Mouse (Mus musculus) c-Kit-negative CD71-positive TER-119-positive erythroid progenitor cells, embryonic 14.5 days (primary cell): ENCODE measurements around the gene Tulp3.

Experiments
- DNase-seq: peaks from one replicate; pipeline ENCODE4 v3.0.0-alpha.2; 2013; ENCODE audit warnings: low read depth, low spot score

Gene Tulp3

GRCm38 (mm10) chr6:128296750-128297393 is 58.8 kb downstream of the Tulp3 start:
- DNase-seq, result no peak

DNA sequence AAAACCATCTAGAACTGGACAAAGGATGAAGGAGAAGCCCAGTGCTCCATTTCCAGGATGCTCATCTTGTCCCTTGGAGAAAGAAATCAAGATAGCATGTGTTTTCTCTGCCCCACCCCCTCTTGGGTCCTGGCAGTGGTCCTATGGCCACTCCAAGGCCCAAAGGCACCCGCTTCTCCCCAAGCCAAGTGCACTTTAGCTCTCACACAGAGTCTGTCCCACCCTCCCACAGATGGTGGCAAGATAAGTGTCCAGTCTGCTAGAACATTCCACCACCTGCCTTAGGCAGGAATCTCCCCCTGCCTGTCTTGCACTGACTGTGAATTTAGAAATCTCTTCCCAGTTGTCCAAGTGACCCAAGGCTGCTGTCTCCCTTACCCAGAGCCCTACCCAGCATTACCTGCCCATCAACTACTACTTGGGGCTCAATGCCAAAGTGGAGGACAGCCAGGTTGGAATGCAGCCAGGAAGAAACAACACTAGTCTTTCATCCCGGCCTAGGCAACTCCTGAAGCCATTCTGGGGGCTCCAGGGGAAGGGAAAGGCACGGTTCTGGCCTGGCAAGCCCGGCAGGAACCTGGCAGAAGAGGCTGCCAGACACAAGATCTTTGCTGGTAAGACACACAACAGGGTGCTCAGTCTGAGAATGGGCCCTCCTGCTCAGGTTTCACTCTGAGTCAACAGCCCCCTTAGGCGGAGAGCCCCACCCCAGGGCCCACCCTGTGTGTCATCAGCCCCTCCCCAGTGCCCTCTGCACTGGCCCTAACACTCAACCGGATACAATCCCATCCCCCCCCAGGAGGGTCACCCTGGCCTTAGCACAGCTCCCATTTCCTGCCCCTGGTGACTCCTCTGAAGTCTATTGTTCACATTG is 59.5 kb downstream of the Tulp3 start:
- no peak for DNase-seq

GRCm38 (mm10) chr6:128291284-128291683 is 64.4 kb downstream of the Tulp3 start:
- DNase-seq, result no peak

DNA sequence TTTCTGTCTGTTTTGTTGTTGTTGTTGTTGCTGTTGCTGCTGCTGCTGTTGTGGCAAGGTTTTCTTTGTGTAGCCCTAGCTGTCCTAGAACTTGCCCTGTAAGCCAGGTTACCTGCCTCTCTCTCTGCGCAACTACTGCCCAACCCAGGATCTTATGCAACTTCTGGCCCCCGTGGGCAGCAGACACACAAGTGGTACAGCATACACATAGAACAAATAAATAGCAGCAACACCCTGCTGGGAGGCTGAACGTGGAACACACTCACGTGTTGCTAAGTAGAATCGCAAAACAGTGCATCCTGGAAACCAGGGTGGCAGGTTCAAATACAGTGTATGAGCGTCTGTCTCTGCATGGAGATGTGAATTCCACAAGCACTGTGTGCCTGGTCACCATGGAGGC is 67.0 kb downstream of the Tulp3 start:
- DNase-seq, result no peak

GRCm38 (mm10) chr6:128285792-128286430 is 69.7 kb downstream of the Tulp3 start:
- DNase-seq, result no peak

DNA sequence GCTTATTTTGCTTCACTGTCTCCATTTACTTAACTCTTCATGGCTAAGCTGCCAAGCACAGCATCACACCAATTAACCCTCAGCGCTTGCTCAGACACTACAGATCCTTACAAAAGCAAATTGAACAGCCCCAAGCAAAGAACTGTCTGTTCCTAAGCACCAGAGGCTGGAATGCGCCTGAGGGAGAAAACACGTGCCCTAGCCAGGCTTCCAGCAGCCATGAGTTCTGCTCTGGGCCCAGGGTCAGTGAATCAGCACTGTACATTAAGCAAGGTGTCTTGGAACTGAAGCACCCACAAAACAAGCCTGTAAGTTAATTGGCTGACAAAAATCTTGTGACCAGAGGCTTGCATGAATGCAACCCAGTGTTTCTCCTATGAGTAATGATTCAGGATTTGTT is 73.5 kb downstream of the Tulp3 start:
- no peak for DNase-seq

DNA sequence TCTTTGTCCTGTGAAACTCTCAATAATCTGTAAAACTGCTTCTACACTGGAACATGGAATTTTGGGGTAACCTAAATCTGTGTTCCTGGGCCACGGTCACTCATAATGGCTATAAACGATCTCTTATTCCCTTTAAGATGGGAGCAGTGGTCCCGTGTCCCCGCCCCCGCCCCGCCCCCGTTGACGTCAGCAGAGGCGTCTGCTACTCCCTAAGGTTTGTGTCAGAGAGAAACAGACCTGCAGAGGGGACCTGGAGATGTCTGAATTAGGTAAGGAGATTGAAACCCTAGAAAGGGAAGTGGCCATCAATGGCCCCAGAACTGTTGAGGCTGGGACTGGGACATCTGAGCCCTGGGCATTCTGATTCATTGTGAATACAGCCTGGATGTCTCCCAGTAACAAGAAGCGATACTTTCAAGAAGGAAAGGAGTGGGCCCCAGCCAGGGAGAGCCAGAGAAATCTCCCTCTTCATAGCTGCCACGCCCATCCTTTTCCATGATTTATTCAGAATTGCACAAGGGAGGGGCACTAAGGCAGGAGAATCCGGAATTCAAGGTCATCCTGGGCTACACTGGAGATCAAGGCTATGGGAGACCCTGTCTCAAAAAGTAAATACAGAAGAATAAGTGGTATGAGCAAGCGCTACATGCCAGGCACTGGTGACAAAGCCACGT is 75.0 kb downstream of the Tulp3 start:
- DNase-seq, result no peak

GRCm38 (mm10) chr6:128279608-128280007 is 76.0 kb downstream of the Tulp3 start:
- no peak for DNase-seq

GRCm38 (mm10) chr6:128279099-128279498 is 76.6 kb downstream of the Tulp3 start:
- DNase-seq, result no peak

DNA sequence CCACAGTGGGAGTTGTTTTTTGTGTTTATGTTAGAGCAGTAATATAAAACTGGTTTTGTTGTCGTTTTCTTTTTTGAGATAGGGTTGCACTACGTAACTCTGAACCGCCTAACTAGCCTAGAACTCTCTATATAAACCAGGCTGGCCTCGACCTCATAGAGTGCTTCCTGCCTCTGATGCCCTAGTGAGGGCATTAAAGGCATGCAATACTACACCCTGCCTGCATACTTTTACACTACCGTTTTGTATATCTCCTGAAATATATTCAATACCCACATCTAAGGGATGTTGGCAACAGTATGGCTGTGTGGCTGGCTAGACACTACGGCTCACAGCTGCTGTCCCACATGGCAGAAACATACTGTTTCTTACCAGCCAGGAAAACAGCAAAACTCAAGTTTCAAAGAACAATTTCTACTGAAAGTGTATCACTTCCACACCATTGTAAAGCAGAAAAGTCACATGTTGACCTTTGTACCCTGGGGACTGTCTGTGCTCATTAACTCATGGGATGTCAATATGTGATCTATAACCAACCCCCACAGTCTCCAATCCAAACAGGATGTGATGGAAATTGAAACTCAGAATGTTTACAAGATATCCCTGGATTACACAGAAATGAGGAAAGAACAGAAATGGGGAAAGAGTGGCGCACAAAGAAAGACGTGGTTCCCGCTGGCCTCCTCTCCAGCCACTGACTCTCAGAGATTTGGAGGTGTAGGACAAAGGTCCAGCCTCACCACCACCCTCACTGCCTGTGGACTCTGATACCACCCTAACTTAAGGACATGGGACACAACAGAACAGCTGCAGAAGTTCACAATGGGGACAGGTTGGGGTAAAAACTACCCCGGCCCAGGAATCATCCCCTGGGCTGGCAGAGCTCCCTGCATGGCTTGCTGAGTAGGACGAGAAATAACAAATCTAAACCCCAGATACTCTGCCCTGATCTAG is 78.2 kb downstream of the Tulp3 start:
- DNase-seq, result no peak

DNA sequence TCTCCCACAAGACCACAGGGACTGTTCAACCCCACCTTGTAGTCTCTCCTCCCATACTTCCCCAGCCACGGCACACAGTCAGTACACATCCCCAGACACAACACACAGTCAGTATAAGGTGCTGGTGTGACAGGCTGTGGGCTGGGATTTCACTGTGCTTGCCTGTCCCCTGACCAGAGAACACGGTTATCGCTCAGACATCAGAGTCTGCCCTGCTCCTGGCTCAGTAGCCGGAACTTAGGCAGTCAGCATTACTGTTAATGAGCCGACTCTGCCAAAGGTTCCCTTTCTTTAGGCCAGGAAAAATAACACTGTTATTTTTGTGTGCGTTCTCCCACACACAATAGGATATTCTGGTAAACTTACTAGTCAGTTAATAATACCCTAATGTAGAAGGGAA is 79.3 kb downstream of the Tulp3 start:
- no peak for DNase-seq

DNA sequence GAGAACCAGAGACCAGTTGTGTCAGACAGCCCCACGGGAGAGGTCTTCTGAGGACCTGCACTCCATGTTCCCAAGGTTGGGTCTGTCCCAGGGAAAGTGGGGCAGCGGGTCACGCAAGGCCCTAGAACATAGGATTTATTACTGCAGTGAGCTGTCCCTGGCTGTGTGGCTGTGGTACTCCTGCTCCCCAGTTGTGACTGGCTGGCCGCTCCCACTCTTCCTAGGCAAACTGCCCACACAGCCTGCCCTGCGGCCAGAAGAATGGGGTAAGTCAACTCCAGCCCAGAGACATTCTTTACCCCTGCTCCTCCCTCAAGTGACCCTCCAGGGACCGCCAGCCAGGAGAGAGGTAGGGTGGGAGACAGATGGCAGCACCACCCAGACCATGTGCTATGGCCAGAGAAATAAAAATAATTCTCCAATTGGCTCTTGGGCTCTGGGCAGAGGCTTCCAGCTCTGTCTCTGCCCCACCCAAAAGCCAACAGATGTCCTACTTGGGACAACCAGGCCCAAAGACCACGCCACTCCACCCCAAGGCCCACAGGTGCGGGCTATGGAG is 80.1 kb downstream of the Tulp3 start:
- no peak for DNase-seq

- DNase-seq, result no peak
Observed at GRCm38 (mm10) chr6:128273507-128273906, 82.1 kb downstream of the Tulp3 start.

DNA sequence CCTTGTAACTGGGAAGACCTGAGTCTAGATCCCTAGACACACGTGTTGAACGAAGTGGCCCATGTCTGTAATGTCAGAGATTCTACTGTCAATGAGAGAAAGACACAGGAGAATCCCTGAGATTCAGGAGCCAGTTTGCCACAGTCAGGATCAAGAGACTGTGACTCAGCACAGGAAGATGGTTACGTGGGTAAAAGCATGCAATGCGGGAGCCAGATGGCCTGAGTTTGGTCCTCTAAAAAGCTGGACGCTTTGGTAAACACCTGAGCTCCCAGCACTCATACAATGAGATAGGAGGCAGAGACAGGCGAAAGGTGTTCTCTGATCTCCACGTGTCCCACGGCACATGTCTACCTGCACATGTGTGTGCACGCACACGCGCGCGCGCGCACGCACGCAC is 82.9 kb downstream of the Tulp3 start:
- no peak for DNase-seq
